Mouse (Mus musculus): ENCODE measurements around the gene Agr3. TPM values are rescaled to one million over a fixed set of nuclear protein-coding genes. Genes with fewer than 3 reads are reported as not detected.

Gene Agr3
- total and polyA plus RNA-seq, 3 experiments = 0.22 TPM; not detected in 2

DNA sequence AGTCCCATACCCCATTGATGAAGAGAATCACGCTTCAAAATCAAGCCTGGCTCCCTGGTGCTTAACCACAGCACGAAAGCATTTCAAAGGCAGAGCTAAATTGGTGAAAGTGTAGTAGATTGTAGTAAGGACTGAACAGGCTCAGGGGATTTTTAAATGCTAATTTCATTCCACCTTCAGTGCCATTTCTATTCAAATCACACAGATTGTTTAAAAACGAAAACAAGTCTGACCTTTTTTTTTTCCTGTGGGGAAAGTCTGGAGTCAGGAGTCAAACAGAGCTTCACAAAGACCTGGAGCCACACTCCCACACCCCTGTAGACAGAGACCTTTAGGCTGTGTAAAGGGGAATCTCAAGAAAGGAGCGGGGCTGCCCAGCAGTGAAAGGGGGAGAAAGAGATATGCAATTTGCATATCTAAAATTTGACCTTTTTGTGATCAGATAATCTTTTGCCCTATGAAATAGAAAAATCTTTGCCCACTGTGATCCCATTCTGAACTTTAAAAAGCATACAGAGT, 28.6 kb upstream of the Agr3 start:
- no peaks in the 10 kb centered on the region for H3K36me3 ChIP-seq (replicated peaks)
- no peak for TF ChIP-seq GATA1 (IDR thresholded peaks at IDR 0.05; ENCODE audit: borderline replicate concordance, low read length)
- no peak for TF ChIP-seq POLR2AphosphoS5 (IDR thresholded peaks at IDR 0.05; ENCODE audit: insufficient replicate concordance, low read depth, low read length)
- no peak for TF ChIP-seq TAL1 (conservative IDR thresholded peaks at IDR 0.05; ENCODE audit: low read depth, low read length)
- TF ChIP-seq CTCF (IDR thresholded peaks at IDR 0.05; ENCODE audit: low read depth, low read length) = no peak
- TF ChIP-seq GATA2 (IDR thresholded peaks at IDR 0.05; ENCODE audit: borderline replicate concordance, low read depth, low read length) = no peak
- no peak overlapping the region for H3K4me3 ChIP-seq (ENCODE audit: low read depth, low read length)
- H3K4me1 ChIP-seq (ENCODE audit: insufficient read depth, low read depth, low read length) = no peaks in the 10 kb centered on the region
- DNase-seq (ENCODE audit: low spot score) = no peak
- no peak for ATAC-seq (ENCODE audit: extremely low read depth, insufficient number of reproducible peaks, low FRiP score, poor library complexity, severe bottlenecking)
- 0 out of 2 replicates have a peak, but pooled peaks cover 2% of the 10 kb centered on the region for H3K9me3 ChIP-seq (replicated peaks)
- H3K27me3 ChIP-seq (ENCODE audit: insufficient read depth, low read length) = no peaks in the 10 kb centered on the region

DNA sequence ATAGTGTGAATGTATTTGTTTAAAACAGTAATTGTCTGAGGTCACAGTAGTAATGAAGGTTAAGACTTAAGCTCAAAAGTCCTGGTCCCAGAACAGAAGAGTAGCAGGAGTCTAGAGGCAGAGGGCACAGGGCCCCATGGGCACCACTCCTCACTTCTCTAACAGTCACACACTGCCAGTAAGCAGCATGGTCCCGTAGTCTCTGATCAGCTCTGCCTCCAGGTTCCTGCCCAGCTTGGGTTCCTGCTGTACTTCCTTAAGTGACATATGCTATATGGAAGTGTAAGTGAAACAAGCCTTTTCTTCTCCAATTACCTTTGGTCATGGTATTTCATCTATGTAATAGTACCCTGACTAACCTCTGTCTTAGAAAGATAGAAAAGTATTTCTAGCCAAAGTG, 14.8 kb upstream of the Agr3 start:
- no peak for TF ChIP-seq TAL1 (conservative IDR thresholded peaks at IDR 0.05; ENCODE audit: low read depth, low read length)
- no peak for TF ChIP-seq GATA2 (IDR thresholded peaks at IDR 0.05; ENCODE audit: borderline replicate concordance, low read depth, low read length)
- no peaks in the 10 kb centered on the region for H3K27me3 ChIP-seq (ENCODE audit: insufficient read depth, low read length)
- ATAC-seq (ENCODE audit: extremely low read depth, insufficient number of reproducible peaks, low FRiP score, poor library complexity, severe bottlenecking) (no peak), DNase-seq (ENCODE audit: low spot score) (no peak)
- no peaks in the 10 kb centered on the region for H3K36me3 ChIP-seq (replicated peaks)
- no peaks in the 10 kb centered on the region for H3K4me1 ChIP-seq (ENCODE audit: insufficient read depth, low read depth, low read length)
- H3K4me3 ChIP-seq (ENCODE audit: low read depth, low read length) = no peak overlapping the region
- no peaks in the 10 kb centered on the region for H3K9me3 ChIP-seq (replicated peaks)

DNA sequence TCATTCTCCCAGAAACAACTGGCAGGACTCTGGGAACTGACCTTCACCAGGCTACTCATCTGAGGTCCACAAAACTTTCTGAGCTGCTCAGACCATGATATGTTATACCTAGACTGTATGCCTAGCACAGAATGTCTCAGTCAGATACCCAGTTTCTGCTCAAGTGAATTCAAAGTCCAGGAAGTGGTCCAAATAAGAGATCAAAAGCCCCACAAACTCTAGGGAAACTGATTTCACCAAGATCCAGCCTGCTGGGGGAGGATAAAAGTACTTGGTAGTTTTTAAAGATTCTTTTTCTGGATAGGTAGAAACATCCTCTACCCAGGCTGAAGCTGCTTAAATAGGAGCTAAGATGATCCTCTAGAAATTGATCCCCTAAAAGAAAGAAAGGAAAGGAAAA, 9.6 kb upstream of the Agr3 start:
- ATAC-seq (ENCODE audit: extremely low read depth, insufficient number of reproducible peaks, low FRiP score, poor library complexity, severe bottlenecking) (no peak), DNase-seq (ENCODE audit: low spot score) (no peak)
- Histone ChIP-seq H3K9me3 (replicated peaks) (no peaks in the 10 kb centered on the region), H3K4me1 (ENCODE audit: insufficient read depth, low read depth, low read length) (no peaks in the 10 kb centered on the region), H3K4me3 (ENCODE audit: low read depth, low read length) (no peak overlapping the region), H3K36me3 (replicated peaks) (no peaks in the 10 kb centered on the region), H3K27me3 (ENCODE audit: insufficient read depth, low read length) (no peaks in the 10 kb centered on the region)
- TF ChIP-seq GATA2 (IDR thresholded peaks at IDR 0.05; ENCODE audit: borderline replicate concordance, low read depth, low read length) (no peak), TAL1 (conservative IDR thresholded peaks at IDR 0.05; ENCODE audit: low read depth, low read length) (no peak), POLR2AphosphoS5 (IDR thresholded peaks at IDR 0.05; ENCODE audit: insufficient replicate concordance, low read depth, low read length) (no peak), GATA1 (IDR thresholded peaks at IDR 0.05; ENCODE audit: borderline replicate concordance, low read length) (no peak), CTCF (IDR thresholded peaks at IDR 0.05; ENCODE audit: low read depth, low read length) (no peak)

DNA sequence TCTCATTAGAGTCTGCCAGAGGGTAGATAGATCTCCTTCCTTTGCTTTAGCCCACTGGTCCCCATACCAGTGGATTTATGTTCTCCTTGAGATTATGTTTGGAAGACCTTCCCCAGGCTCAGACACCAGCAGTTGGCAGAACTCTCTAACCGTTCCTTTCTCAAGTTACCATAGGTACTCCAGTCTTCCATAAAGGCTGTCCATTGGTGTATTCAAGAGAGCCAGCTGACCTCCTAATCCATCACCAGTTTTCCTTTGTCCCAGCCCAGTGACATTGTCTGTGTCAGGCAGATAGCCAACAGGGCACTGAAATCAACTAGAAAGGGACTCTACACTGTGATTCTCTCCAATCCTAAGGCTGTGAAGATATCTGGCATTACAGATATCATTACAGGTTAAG, 9.0 kb upstream of the Agr3 start:
- Histone ChIP-seq H3K4me3 (ENCODE audit: low read depth, low read length) (no peak overlapping the region), H3K36me3 (replicated peaks) (no peaks in the 10 kb centered on the region), H3K4me1 (ENCODE audit: insufficient read depth, low read depth, low read length) (no peaks in the 10 kb centered on the region), H3K9me3 (replicated peaks) (no peaks in the 10 kb centered on the region), H3K27me3 (ENCODE audit: insufficient read depth, low read length) (no peaks in the 10 kb centered on the region)
- DNase-seq (ENCODE audit: low spot score) (no peak), ATAC-seq (ENCODE audit: extremely low read depth, insufficient number of reproducible peaks, low FRiP score, poor library complexity, severe bottlenecking) (no peak)
- TF ChIP-seq GATA1 (IDR thresholded peaks at IDR 0.05; ENCODE audit: borderline replicate concordance, low read length) = no peak
- TF ChIP-seq CTCF (IDR thresholded peaks at IDR 0.05; ENCODE audit: low read depth, low read length) = no peak
- no peak for TF ChIP-seq POLR2AphosphoS5 (IDR thresholded peaks at IDR 0.05; ENCODE audit: insufficient replicate concordance, low read depth, low read length)
- no peak for TF ChIP-seq GATA2 (IDR thresholded peaks at IDR 0.05; ENCODE audit: borderline replicate concordance, low read depth, low read length)
- TF ChIP-seq TAL1 (conservative IDR thresholded peaks at IDR 0.05; ENCODE audit: low read depth, low read length) = no peak

DNA sequence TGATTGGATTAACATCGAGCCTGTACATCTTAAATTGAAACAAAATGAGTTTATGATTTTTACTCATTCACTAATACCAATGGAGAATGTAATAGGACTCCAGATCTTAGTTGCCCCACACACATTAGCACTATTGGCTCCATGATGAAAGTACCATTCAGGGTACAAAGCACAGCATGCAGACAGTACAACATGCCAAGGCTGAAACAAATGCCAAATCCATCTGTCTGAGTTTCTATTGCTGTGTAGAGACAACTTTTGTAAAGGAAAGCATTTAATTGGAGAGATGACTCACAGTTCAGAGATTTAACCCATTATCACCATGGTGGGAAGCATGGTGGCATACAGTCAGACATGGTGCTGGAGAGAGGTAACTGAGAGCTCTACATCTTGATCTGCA, 7.4 kb upstream of the Agr3 start:
- no peak overlapping the region for H3K4me3 ChIP-seq (ENCODE audit: low read depth, low read length)
- no peaks in the 10 kb centered on the region for H3K36me3 ChIP-seq (replicated peaks)
- no peak for TF ChIP-seq GATA2 (IDR thresholded peaks at IDR 0.05; ENCODE audit: borderline replicate concordance, low read depth, low read length)
- no peak for TF ChIP-seq POLR2AphosphoS5 (IDR thresholded peaks at IDR 0.05; ENCODE audit: insufficient replicate concordance, low read depth, low read length)
- TF ChIP-seq CTCF (IDR thresholded peaks at IDR 0.05; ENCODE audit: low read depth, low read length) = no peak
- TF ChIP-seq TAL1 (conservative IDR thresholded peaks at IDR 0.05; ENCODE audit: low read depth, low read length) = no peak
- no peak for TF ChIP-seq GATA1 (IDR thresholded peaks at IDR 0.05; ENCODE audit: borderline replicate concordance, low read length)
- ATAC-seq (ENCODE audit: extremely low read depth, insufficient number of reproducible peaks, low FRiP score, poor library complexity, severe bottlenecking) = no peak
- no peaks in the 10 kb centered on the region for H3K27me3 ChIP-seq (ENCODE audit: insufficient read depth, low read length)
- H3K9me3 ChIP-seq (replicated peaks) = no peaks in the 10 kb centered on the region
- no peaks in the 10 kb centered on the region for H3K4me1 ChIP-seq (ENCODE audit: insufficient read depth, low read depth, low read length)
- DNase-seq (ENCODE audit: low spot score) = no peak

DNA sequence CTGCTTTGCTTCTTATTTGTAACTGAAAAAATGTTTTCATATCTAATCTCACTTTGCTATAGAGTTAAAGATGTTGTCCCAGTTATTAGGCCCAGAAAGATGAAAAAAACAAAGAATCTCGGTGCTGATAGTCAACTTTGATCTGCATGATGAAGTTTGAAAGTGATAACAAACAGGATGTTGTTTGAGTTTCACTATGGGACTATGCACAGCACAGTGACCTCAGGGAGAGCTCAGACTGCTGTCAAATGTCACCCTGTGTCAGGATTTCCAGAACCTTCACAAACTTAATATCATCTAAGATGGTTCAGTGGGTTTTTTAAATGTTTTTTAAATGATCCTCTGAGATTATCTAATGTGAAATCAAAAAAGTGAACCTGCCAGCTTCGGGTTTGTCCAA, 2.4 kb downstream of the Agr3 start:
- Histone ChIP-seq H3K9me3 (replicated peaks) (no peaks in the 10 kb centered on the region), H3K36me3 (replicated peaks) (no peaks in the 10 kb centered on the region), H3K27me3 (ENCODE audit: insufficient read depth, low read length) (no peaks in the 10 kb centered on the region), H3K4me3 (ENCODE audit: low read depth, low read length) (no peak overlapping the region), H3K4me1 (ENCODE audit: insufficient read depth, low read depth, low read length) (no peaks in the 10 kb centered on the region)
- ATAC-seq (ENCODE audit: extremely low read depth, insufficient number of reproducible peaks, low FRiP score, poor library complexity, severe bottlenecking) (no peak), DNase-seq (ENCODE audit: low spot score) (no peak)
- TF ChIP-seq TAL1 (conservative IDR thresholded peaks at IDR 0.05; ENCODE audit: low read depth, low read length) = no peak
- no peak for TF ChIP-seq POLR2AphosphoS5 (IDR thresholded peaks at IDR 0.05; ENCODE audit: insufficient replicate concordance, low read depth, low read length)
- TF ChIP-seq GATA2 (IDR thresholded peaks at IDR 0.05; ENCODE audit: borderline replicate concordance, low read depth, low read length) = no peak
- no peak for TF ChIP-seq CTCF (IDR thresholded peaks at IDR 0.05; ENCODE audit: low read depth, low read length)
- TF ChIP-seq GATA1 (IDR thresholded peaks at IDR 0.05; ENCODE audit: borderline replicate concordance, low read length) = no peak

All from G1E (cell line).